Mouse (Mus musculus) embryonic fibroblast, embryonic 13.5 days (primary cell): ENCODE data around the gene Iqsec1.

ENCODE experiments used
- CTCF ChIP-seq: IDR thresholded peaks from 2 replicates; pipeline ENCODE4 v1.5.1; 2011; ENCODE audit warnings: mild to moderate bottlenecking, control low read depth, low read length, moderate library complexity, borderline replicate concordance; ENCODE audit not compliant: insufficient read depth
- POLR2A ChIP-seq: IDR thresholded peaks from 2 replicates; pipeline ENCODE4 v1.6.1; 2011; ENCODE audit warnings: low read depth, mild to moderate bottlenecking, control low read depth, low read length, moderate library complexity

DNA sequence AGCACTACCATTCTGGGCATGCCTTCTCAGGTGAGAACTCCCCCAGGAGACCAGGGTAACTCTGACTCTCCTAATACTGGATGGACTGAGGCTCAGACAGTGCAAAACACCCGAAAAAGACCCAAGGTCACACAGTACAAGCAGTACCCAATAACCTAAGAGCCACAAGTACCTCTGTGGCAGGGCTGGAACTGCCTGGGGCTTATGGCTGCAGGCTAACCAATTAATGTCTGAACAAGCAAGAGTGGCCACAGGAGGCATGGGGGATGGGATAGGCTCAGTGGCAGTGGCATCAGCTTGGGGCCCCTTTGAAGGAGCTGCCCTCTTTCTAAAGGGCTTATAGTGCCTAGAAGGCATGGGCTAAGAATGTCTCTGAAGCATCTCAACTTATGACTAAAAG, 263.0 kb downstream of the Iqsec1 start:
- TF ChIP-seq POLR2A, result no peak
- no peak for TF ChIP-seq CTCF
